Mouse (Mus musculus) limb, embryonic 14.5 days (tissue): ENCODE data around the gene Sumo1. TPM values are rescaled to one million over a fixed set of nuclear protein-coding genes. Genes with fewer than 3 reads are reported as not detected.
A peak's percentile ranks its signal among the peaks of the same experiment; 100 is the strongest.

Experiments used
- ATAC-seq: fragments of 200-750 bp; cut with Nextera tagmentation; 2 replicates; pipeline ENCODE4 v1.8.0; 2017; ENCODE audit warnings: low read depth, moderate number of reproducible peaks, moderate TSS enrichment; ENCODE audit not compliant: low FRiP score
- DNase-seq: peaks from one replicate; pipeline ENCODE4 v3.0.0-alpha.2; 2015; ENCODE audit warnings: low spot score
- H3K27ac ChIP-seq: fragments of 300-500 bp; sonication (generic); replicated peaks from 2 replicates; pipeline ENCODE4 v1.5.1; 2014; ENCODE audit warnings: low read depth, mild to moderate bottlenecking, low read length, moderate library complexity, mixed read lengths
- H3K27me3 ChIP-seq: fragments of 300-500 bp; sonication (generic); 2 replicates; pipeline ENCODE4 v1.6.1; 2014; ENCODE audit warnings: low read length, mixed read lengths; ENCODE audit not compliant: control insufficient read depth, insufficient read depth
- H3K36me3 ChIP-seq: fragments of 300-500 bp; sonication (generic); 2 replicates; pipeline ENCODE4 v1.6.1; 2014; ENCODE audit warnings: mild to moderate bottlenecking, low read length, moderate library complexity, mixed read lengths; ENCODE audit not compliant: control insufficient read depth, insufficient read depth
- H3K4me1 ChIP-seq: fragments of 300-500 bp; sonication (generic); 2 replicates; pipeline ENCODE4 v1.6.1; 2014; ENCODE audit warnings: antibody characterized with exemption, low read length, mixed read lengths; ENCODE audit not compliant: control insufficient read depth, insufficient read depth
- H3K4me2 ChIP-seq: fragments of 300-500 bp; sonication (generic); replicated peaks from 2 replicates; pipeline ENCODE4 v1.6.1; 2014; ENCODE audit warnings: low read depth, mild to moderate bottlenecking, low read length, moderate library complexity; ENCODE audit not compliant: severe bottlenecking
- H3K4me3 ChIP-seq: fragments of 300-500 bp; sonication (generic); replicated peaks from 2 replicates; pipeline ENCODE4 v1.5.1; 2014; ENCODE audit warnings: low read length
- H3K9ac ChIP-seq: fragments of 300-500 bp; sonication (generic); 2 replicates; pipeline ENCODE4 v1.6.1; 2014; ENCODE audit warnings: mild to moderate bottlenecking, low read depth, low read length, moderate library complexity; ENCODE audit not compliant: severe bottlenecking
- H3K9me3 ChIP-seq: fragments of 300-500 bp; sonication (generic); 2 replicates; pipeline ENCODE4 v1.6.1; 2016; ENCODE audit warnings: low read length; ENCODE audit not compliant: control insufficient read depth
- POLR2A ChIP-seq: fragments of 200-500 bp; IDR thresholded peaks from 2 replicates; pipeline ENCODE4 v1.8.0; 2012; ENCODE audit warnings: inconsistent platforms, mild to moderate bottlenecking, moderate library complexity, borderline replicate concordance; ENCODE audit not compliant: insufficient read depth, insufficient read length; ENCODE audit errors: extremely low read depth
- WGBS: fragments of 180-500 bp; shearing (Covaris S2); extraction: QIAGEN DNeasy Blood & Tissue Kit; methylation state at CpG from one replicate; pipeline ENCODE4 v1.1.7; 2014; 5-methylcytosine and 5-hydroxymethylcytosine counted together
- polyA plus RNA-seq, 2 experiments: library from polyadenylated mRNA; depleted of rRNA in 1 of 2; stranded (reverse) in 1 of 2; unstranded in 1 of 2; fragments of >200 nt; fragmentation: Nextera tagmentation in 1 of 2; extraction: Ambion mirVana in 1 of 2; gene quantifications; 2 replicates each; pipeline versions ENCODE4 v1.2.1 to v1.2.3; 2012 to 2014

Gene Sumo1
- polyA plus RNA-seq, 2 experiments, result 141 to 427 TPM

GRCm38 (mm10) chr1:59580880-59581279, 89.8 kb downstream of the Sumo1 start:
- Histone ChIP-seq H3K4me1 (peaks cover 5% of the 10 kb centered on the region), H3K9me3 (no peaks in the 10 kb centered on the region), H3K9ac (no peak overlapping the region), H3K27me3 (no peaks in the 10 kb centered on the region), H3K4me2 (no peak overlapping the region), H3K36me3 (no peaks in the 10 kb centered on the region), H3K27ac (no peak overlapping the region), H3K4me3 (no peak overlapping the region)
- 89% methylated on average over 3 of the region's 3 CpGs for WGBS
- DNase-seq (no peak), ATAC-seq (no peak)
- no peak for TF ChIP-seq POLR2A

GRCm38 (mm10) chr1:59580131-59580751, 90.4 kb downstream of the Sumo1 start:
- no peaks in the 10 kb centered on the region for H3K36me3 ChIP-seq
- peaks cover 5% of the 10 kb centered on the region for H3K4me1 ChIP-seq
- no peak for TF ChIP-seq POLR2A
- no peak overlapping the region for H3K4me3 ChIP-seq
- no peaks in the 10 kb centered on the region for H3K9me3 ChIP-seq
- no peak overlapping the region for H3K4me2 ChIP-seq
- 51% methylated on average over 8 of the region's 8 CpGs for WGBS
- no peak overlapping the region for H3K9ac ChIP-seq
- ATAC-seq (no peak), DNase-seq (no peak)
- H3K27me3 ChIP-seq, result no peaks in the 10 kb centered on the region
- H3K27ac ChIP-seq, result no peak overlapping the region

DNA sequence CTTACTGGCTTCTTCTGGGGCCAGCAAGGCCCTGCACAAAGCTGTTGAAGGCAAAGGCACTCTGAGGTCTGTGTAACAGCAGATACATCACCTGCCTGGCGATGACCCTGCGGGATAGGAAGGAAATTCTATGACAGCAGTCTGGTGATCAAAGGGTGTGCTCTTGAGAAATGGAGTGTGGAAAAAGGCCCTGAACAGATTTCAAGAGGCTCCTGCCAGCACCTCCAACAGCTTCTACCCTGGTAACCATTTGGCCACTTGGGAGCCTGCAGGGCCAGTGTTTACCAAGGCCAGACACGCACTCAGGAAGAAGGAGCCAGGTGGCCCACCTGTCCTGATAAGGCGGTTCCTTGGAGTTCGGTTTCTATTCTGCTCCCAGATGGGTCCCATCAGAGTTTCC, 91.3 kb downstream of the Sumo1 start:
- no peak for DNase-seq
- Histone ChIP-seq H3K4me2 (no peak overlapping the region), H3K27ac (no peak overlapping the region), H3K9ac (no peak overlapping the region), H3K4me3 (no peak overlapping the region), H3K36me3 (no peaks in the 10 kb centered on the region), H3K4me1 (peaks cover 4% of the 10 kb centered on the region), H3K9me3 (no peaks in the 10 kb centered on the region), H3K27me3 (no peaks in the 10 kb centered on the region)
- WGBS, result 41% methylated on average over 5 of the region's 5 CpGs
- no peak for TF ChIP-seq POLR2A
- no peak for ATAC-seq

GRCm38 (mm10) chr1:59578770-59579169, 91.9 kb downstream of the Sumo1 start:
- DNase-seq, result no peak
- Histone ChIP-seq H3K4me3 (no peak overlapping the region), H3K27me3 (no peaks in the 10 kb centered on the region), H3K9me3 (no peaks in the 10 kb centered on the region), H3K4me1 (no peaks in the 10 kb centered on the region; the same call in 1 of the 2 replicates), H3K27ac (no peak overlapping the region), H3K9ac (no peak overlapping the region), H3K36me3 (no peaks in the 10 kb centered on the region), H3K4me2 (no peak overlapping the region)
- ATAC-seq, result no peak
- 39% methylated on average over 4 of the region's 4 CpGs for WGBS
- no peak for TF ChIP-seq POLR2A

DNA sequence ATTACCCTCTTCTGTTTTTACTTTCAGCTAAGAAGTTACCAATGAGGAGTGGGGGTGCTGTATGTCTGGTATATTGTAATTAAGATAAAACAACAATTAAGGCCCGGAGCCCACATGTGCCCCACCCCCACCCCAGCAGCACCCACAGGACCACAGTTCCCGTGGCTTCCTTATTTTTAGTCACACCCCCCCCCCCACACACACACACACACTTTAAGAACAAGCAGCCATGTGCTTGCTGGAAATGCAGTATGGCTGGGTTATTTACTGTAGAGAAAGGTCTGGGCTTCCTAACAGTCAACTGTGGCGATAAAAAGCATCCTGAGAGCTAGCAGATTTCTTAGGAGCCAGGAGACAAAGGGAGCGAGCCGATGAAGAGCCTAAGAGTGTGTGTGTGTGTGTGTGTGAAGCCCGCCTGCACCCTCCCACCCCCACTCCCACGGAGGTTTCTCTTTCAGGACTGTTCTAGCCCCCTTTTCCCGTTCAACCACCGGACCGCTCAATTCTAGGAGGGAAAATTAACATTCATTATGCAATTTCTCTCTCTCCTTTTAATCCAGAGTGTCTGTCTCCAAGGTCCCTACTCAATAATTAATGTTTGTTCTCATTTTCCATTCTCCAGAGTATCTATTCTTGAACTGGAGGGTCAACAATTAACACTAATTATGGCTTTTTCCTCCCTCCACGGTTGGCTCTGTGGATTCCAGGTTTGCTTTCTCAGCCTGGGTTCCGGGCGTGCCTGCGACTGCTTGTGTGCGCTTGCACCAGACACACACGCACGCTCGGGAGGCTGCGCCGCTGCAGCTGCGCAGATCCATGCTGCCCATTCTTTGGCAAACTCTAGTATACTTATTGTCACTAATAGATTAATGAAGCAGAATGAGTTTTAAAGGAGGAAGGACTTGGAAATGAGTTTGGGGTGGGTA, 96.1 kb downstream of the Sumo1 start:
- no peak overlapping the region; the same call in 1 of the 2 replicates for H3K4me3 ChIP-seq
- WGBS, result 41% methylated on average over 21 of the region's 21 CpGs
- peak overlapping the region; percentile 37 for H3K4me2 ChIP-seq
- H3K36me3 ChIP-seq, result no peaks in the 10 kb centered on the region
- no peak for TF ChIP-seq POLR2A
- no peaks in the 10 kb centered on the region for H3K27me3 ChIP-seq
- no peak overlapping the region for H3K27ac ChIP-seq
- DNase-seq (no peak), ATAC-seq (no peak)
- peaks cover under 1% of the 10 kb centered on the region; the same call in 1 of the 2 replicates for H3K4me1 ChIP-seq
- peaks cover 4% of the 10 kb centered on the region; the same call in 1 of the 2 replicates for H3K9me3 ChIP-seq
- no peak overlapping the region for H3K9ac ChIP-seq
